Mouse (Mus musculus) stomach, embryonic 16.5 days (tissue): Measurements from ENCODE around the gene Aebp1. TPM values are rescaled to one million over a fixed set of nuclear protein-coding genes. Genes with fewer than 3 reads are reported as not detected.

Source experiments
- ATAC-seq: fragments of 200-750 bp; cut with Nextera tagmentation; 2 replicates; pipeline ENCODE4 v1.8.0; 2017; ENCODE audit warnings: moderate number of reproducible peaks, moderate TSS enrichment; ENCODE audit not compliant: insufficient read depth, low FRiP score
- H3K27ac ChIP-seq: fragments of 300-500 bp; sonication (generic); 2 replicates; pipeline ENCODE4 v1.5.1; 2014; ENCODE audit warnings: low read length
- H3K27me3 ChIP-seq: fragments of 300-500 bp; sonication (generic); 2 replicates; pipeline ENCODE4 v1.6.1; 2014; ENCODE audit warnings: low read length, control low read depth, mixed read lengths; ENCODE audit not compliant: control insufficient read depth, insufficient read depth
- H3K36me3 ChIP-seq: fragments of 300-500 bp; sonication (generic); 2 replicates; pipeline ENCODE4 v1.6.1; 2014; ENCODE audit warnings: low read length; ENCODE audit not compliant: control insufficient read depth, insufficient read depth
- H3K4me1 ChIP-seq: fragments of 300-500 bp; sonication (generic); 2 replicates; pipeline ENCODE4 v1.6.1; 2014; ENCODE audit warnings: low read length, control low read depth, mixed read lengths; ENCODE audit not compliant: control insufficient read depth, insufficient read depth
- H3K4me2 ChIP-seq: fragments of 300-500 bp; sonication (generic); 2 replicates; pipeline ENCODE4 v1.6.1; 2014; ENCODE audit warnings: low read depth, low read length, mixed read lengths
- H3K4me3 ChIP-seq: fragments of 300-500 bp; sonication (generic); replicated peaks from 2 replicates; pipeline ENCODE4 v1.5.1; 2014; ENCODE audit warnings: mild to moderate bottlenecking, low read length
- H3K9ac ChIP-seq: fragments of 300-500 bp; sonication (generic); 2 replicates; pipeline ENCODE4 v1.6.1; 2014; ENCODE audit warnings: low read length
- H3K9me3 ChIP-seq: fragments of 300-500 bp; sonication (generic); replicated peaks from 2 replicates; pipeline ENCODE4 v1.6.1; 2016; ENCODE audit warnings: low read length, control low read depth; ENCODE audit not compliant: control insufficient read depth
- WGBS: fragments of 180-500 bp; shearing (Covaris S2); extraction: QIAGEN DNeasy Blood & Tissue Kit; methylation state at CpG from one replicate; pipeline ENCODE4 v1.1.7; 2014; 5-methylcytosine and 5-hydroxymethylcytosine counted together
- polyA plus RNA-seq: library from polyadenylated mRNA; unstranded; fragments of >200 nt; fragmentation: Nextera tagmentation; extraction: Ambion mirVana; gene quantifications from 2 replicates; pipeline ENCODE4 v1.2.1, GENCODE M21; 2015

The Aebp1 gene
- polyA plus RNA-seq, 1 experiment from 2014 or later, result 50.6 TPM

DNA sequence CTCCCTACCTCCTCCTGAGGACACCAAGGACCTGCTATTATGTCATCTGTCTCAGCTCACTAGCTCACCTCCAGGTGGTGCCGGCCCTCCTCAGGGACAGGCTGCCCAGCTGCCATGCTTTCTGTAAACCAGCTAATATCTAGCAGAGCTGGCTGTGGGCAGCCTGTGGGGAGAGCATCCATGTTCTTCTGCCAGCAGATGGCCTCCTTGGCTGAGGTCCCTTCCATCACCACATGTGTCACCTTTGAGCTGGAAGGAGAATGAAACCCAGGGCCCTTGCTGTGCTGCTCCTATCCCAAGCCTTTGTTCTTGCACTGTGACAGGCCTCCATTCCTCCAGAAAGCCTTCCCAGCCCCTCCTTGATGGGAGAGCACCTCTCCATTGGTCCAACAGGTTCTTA, 25.6 kb upstream of the Aebp1 start:
- no peaks in the 10 kb centered on the region for H3K27me3 ChIP-seq
- ATAC-seq, result no peak
- no peak overlapping the region for H3K9ac ChIP-seq
- no peak overlapping the region for H3K27ac ChIP-seq
- H3K4me3 ChIP-seq, result no peak overlapping the region
- no peaks in the 10 kb centered on the region for H3K36me3 ChIP-seq
- H3K4me1 ChIP-seq, result no peaks in the 10 kb centered on the region
- 62% methylated on average over 1 of the region's 1 CpGs for WGBS
- no peak overlapping the region for H3K4me2 ChIP-seq
- H3K9me3 ChIP-seq, result no peaks in the 10 kb centered on the region

DNA sequence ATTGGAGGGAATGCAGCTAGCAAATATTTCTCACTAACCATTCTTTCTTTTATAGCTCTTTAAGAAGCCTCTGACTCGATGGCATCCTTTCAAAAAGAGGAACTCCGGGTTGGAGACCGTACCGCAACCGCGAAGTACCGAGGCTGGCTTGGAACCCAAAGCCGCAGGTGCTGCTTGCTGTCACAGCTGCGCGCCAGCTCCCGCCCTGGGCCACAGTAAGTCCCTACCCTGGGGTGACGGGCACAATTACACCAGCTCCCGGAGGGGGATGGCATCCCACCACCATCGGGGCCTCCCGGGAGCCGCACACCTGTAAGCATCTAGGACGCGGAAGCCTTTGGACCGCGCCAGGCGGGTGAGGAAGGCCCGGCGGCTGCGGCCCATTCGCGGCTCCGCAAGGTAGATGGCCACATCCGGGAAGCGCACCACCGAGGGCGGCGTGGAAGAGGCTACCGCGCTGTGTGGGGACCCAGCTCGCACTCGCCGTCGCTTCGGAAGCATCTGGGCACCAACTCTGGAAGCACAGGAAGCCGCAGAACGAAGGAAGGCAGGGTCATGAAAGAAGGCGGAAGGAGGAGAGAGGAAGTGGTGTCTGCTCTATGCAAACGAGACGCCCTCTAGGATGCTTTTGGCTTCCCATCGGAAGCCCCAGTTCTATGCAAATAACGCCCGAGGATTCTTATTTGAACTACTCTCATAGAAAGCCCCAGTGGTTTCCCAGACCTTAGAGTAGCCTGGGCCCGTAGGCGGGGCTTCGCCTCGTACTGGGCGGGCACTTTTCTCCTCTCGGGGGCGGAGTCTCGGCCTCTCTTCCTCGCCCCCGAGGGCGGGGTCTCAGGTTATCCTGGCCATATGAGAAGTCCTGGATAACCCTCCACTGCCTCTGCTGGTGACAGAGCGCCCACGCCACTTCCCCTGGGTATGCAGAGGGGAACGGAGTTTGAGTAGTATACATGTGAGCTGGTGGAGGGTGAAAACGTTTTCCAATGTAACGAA, 24.2 kb upstream of the Aebp1 start, which contains the start of gene Polm:
Gene Polm, minus strand, starts transcription at position 766 of the 996 bp plus-strand sequence.
- no peaks in the 10 kb centered on the region for H3K36me3 ChIP-seq
- ATAC-seq, result peak; percentile 97

DNA sequence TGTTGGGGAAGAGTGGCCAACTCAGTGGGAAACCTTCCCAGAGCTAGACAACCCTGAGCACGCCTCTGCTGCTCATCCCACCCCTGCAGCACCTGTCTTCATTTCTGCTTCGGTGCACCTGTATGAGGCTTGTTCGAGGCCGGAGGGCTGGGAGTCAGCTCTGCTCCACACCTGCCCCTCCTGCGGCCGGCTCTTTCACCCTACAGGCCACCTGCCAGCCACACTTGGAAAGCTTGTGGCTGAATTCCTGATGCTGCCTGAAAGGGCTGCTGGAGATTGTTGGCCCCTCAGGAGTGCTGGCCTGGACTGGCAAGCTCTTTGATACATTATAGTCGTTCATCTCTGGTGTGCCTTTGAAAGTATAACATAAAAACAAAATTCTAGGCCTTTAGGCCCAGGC, 21.4 kb upstream of the Aebp1 start:
- Histone ChIP-seq H3K4me1 (no peaks in the 10 kb centered on the region), H3K9ac (no peak overlapping the region), H3K9me3 (no peaks in the 10 kb centered on the region; the same call in 1 of the 2 replicates), H3K4me3 (no peak overlapping the region), H3K27me3 (no peaks in the 10 kb centered on the region), H3K27ac (no peak overlapping the region), H3K36me3 (no peaks in the 10 kb centered on the region), H3K4me2 (no peak overlapping the region)
- 77% methylated on average over 7 of the region's 7 CpGs for whole genome bisulfite sequencing
- no peak for ATAC-seq

More for the DNA sequence above, 24.2 kb upstream of the Aebp1 start, which contains the start of gene Polm:
- peak within 1 kb of the TSS; percentile 78 for H3K4me2 ChIP-seq
- H3K9me3 ChIP-seq, result no peaks in the 10 kb centered on the region; the same call in 1 of the 2 replicates
- H3K4me3 ChIP-seq, result peak within 1 kb of the TSS; percentile 56
- no peaks in the 10 kb centered on the region for H3K4me1 ChIP-seq
- no peaks in the 10 kb centered on the region for H3K27me3 ChIP-seq
- H3K27ac ChIP-seq, result peak within 1 kb of the TSS; percentile 90
- 1% methylated on average over 63 of the region's 63 CpGs for WGBS
- peak within 1 kb of the TSS; percentile 83 for H3K9ac ChIP-seq

DNA sequence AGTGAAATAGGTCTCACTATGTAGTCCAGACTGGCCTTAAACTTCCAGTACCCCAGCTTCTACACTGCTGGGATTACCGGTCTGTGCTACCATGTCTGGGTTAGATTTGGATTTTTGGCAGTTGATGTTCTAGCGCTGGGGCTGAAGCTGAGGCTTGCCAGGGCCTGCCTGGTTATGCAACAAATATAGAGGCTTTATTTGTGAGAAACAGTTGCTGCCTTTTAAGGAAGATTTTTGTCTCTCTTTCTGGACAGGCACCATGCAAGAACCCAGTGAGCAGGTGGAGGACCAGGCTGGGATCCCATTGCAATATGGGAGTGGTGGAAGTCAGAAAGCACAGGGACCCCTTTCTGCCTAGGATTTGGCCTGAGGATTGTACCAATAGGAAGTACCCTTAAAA, 20.0 kb upstream of the Aebp1 start:
- H3K9me3 ChIP-seq, result no peaks in the 10 kb centered on the region; the same call in 1 of the 2 replicates
- H3K9ac ChIP-seq, result no peak overlapping the region
- WGBS, result 96% methylated on average over 2 of the region's 2 CpGs
- no peak for ATAC-seq
- H3K36me3 ChIP-seq, result no peaks in the 10 kb centered on the region
- no peak overlapping the region for H3K4me2 ChIP-seq
- no peak overlapping the region for H3K27ac ChIP-seq
- no peaks in the 10 kb centered on the region for H3K4me1 ChIP-seq
- no peaks in the 10 kb centered on the region for H3K27me3 ChIP-seq
- H3K4me3 ChIP-seq, result no peak overlapping the region

DNA sequence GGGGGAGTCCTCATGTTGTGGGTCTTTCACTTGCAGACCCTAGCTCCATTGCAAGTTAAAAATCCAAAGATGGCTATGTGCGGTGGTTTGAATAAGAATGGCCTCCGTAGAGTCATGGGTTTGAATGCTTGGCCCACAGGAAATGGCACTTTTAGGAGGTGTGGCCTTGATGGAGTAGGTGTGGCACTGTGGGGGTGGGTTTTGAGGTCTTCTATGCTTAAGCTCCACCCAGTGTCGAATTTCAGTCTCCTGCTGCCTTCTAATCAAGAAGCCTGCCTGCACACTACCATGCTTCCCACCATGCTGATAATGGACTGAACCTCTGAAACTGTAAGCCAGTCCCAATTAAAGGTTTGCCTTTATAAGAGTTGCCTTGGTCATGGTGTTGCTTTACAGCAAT, 18.6 kb upstream of the Aebp1 start:
- H3K4me3 ChIP-seq, result no peak overlapping the region
- no peaks in the 10 kb centered on the region for H3K4me1 ChIP-seq
- no peak overlapping the region for H3K9ac ChIP-seq
- WGBS, result 85% methylated on average over 3 of the region's 3 CpGs
- no peak for ATAC-seq
- H3K9me3 ChIP-seq, result no peaks in the 10 kb centered on the region; the same call in 1 of the 2 replicates
- no peaks in the 10 kb centered on the region for H3K27me3 ChIP-seq
- no peaks in the 10 kb centered on the region for H3K36me3 ChIP-seq
- H3K27ac ChIP-seq, result no peak overlapping the region
- H3K4me2 ChIP-seq, result no peak overlapping the region

DNA sequence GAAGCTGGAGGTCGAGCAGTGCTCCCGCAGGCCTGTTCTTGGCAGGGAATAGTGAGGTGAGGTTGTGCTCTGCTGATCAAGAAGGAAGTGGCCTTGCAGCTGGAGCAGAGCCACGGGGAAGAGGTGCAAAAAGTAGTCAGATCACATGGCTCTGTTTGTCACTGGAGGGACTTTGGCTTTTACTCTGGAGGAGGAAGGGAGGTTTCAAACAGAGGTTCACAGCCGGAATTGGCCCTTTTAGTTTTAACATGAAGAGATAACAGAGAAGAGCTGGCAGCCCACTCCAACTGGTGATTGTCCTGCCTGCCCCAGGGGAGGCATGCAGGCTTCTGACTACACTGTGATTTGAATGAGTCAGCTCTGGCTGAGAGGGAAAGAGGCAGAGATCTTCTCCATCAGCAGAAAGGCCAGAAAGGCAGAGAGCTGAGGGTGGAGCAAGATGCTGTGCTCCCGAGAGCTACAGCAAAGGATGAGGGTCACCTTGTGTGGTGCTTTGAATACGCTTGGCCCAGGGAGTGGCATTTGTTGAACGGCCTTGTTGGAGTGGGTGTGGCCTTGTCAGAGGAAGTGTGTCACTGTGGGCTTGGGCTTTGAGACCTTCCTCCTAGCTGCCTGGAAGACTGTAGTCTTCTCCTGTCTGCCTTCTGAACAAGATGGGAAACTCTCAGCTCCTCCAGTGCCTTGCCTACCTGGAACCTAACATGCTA, 15.0 kb upstream of the Aebp1 start:
- 60% methylated on average over 7 of the region's 7 CpGs for WGBS
- Histone ChIP-seq H3K9ac (no peak overlapping the region), H3K4me2 (no peak overlapping the region), H3K4me3 (no peak overlapping the region), H3K27me3 (no peaks in the 10 kb centered on the region), H3K27ac (no peak overlapping the region), H3K9me3 (no peaks in the 10 kb centered on the region), H3K36me3 (no peaks in the 10 kb centered on the region), H3K4me1 (no peaks in the 10 kb centered on the region)
- no peak for ATAC-seq

DNA sequence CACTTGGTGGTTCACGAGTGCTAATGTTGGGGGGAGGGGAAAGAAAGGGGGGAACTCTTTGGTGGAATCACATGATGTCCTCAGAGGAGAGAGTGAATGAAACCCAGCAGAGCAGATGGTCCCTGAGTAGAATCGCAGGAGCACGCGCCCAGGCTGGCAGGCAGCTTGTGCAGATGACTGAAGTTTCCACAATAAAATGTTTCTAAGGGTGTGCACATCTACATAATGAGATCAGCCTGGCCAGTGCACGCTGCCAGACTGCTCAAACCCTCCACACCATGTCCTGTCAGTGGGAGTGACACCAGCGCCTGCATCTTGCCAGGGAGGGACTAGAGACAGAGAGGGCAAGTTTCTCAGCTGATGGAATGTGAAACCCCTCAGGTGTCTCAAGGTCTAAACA, 13.0 kb upstream of the Aebp1 start:
- H3K4me1 ChIP-seq, result no peaks in the 10 kb centered on the region
- no peak overlapping the region for H3K9ac ChIP-seq
- 56% methylated on average over 6 of the region's 6 CpGs for WGBS
- H3K27ac ChIP-seq, result no peak overlapping the region
- H3K36me3 ChIP-seq, result no peaks in the 10 kb centered on the region
- no peak overlapping the region for H3K4me3 ChIP-seq
- H3K9me3 ChIP-seq, result no peaks in the 10 kb centered on the region
- no peaks in the 10 kb centered on the region for H3K27me3 ChIP-seq
- no peak overlapping the region for H3K4me2 ChIP-seq
- ATAC-seq, result no peak

DNA sequence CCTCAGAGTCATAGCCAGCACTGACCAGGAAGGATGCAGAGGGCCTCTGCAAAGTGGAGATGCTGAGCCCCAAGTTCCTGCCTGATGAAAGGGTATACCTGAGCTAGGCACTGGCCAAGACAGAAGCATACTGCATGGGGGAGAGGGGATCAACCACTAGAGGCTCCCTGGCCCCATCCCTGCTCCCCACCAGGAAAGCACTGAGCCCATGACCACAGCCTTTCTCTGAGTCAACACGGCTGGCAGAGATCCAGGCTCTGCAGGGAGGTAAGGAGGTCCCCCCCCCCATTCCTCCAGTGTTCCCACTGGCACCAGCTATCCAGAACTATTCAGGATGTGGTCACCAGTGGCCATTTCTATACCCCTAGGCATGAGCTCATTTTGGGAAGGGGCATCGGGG, 12.4 kb upstream of the Aebp1 start:
- no peak overlapping the region for H3K27ac ChIP-seq
- no peak overlapping the region for H3K4me2 ChIP-seq
- no peak overlapping the region for H3K9ac ChIP-seq
- no peak overlapping the region for H3K4me3 ChIP-seq
- no peaks in the 10 kb centered on the region for H3K27me3 ChIP-seq
- WGBS, result 57% methylated on average over 2 of the region's 2 CpGs
- no peaks in the 10 kb centered on the region for H3K36me3 ChIP-seq
- H3K9me3 ChIP-seq, result no peaks in the 10 kb centered on the region
- no peak for ATAC-seq
- H3K4me1 ChIP-seq, result no peaks in the 10 kb centered on the region

DNA sequence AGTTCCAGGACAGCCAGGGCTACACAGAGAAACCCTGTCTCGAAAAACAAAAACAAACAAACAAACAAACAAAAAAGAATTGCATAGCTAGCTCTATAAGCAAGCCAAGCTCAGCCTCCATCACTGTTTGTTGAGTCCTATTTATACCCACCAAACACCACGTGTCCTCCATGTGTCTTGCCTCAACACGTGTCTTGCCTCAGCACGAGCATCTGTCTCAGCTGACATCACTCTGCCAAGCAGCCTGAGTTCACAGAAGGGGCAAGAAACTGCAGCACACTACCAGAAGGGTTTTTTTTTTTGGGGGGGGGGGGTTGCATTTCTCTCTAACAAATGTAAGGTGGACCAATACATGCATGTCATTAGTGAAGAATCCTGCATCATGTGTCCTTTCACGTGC, 11.3 kb upstream of the Aebp1 start:
- Histone ChIP-seq H3K4me1 (no peaks in the 10 kb centered on the region), H3K4me2 (no peak overlapping the region), H3K9ac (no peak overlapping the region), H3K27me3 (no peaks in the 10 kb centered on the region), H3K36me3 (no peaks in the 10 kb centered on the region), H3K27ac (no peak overlapping the region), H3K4me3 (no peak overlapping the region), H3K9me3 (no peaks in the 10 kb centered on the region)
- ATAC-seq, result no peak
- 53% methylated on average over 5 of the region's 5 CpGs for WGBS
